Mouse (Mus musculus): ENCODE measurements around the gene H2-M10.2. TPM values are rescaled to one million over a fixed set of nuclear protein-coding genes. Genes with fewer than 3 reads are reported as not detected.

The H2-M10.2 gene
- polyA plus RNA-seq, 1 experiment from 2014 or later, result not detected

Other genes starting within 250 kb of the H2-M10.2 start
- gene H2-T22, start 243.7 kb downstream of the H2-M10.2 start, polyA plus RNA-seq (2015; fragmentation: Nextera tagmentation; extraction: Ambion mirVana), result 13.9 and 16.0 TPM in 2 replicates
- 0.10 TPM in 1 of 2 replicates, not detected in the other for gene Gm6034, start 243.5 kb downstream of the H2-M10.2 start, polyA plus RNA-seq (2015; fragmentation: Nextera tagmentation; extraction: Ambion mirVana)
- not detected in 2 replicates for gene Gm11127, start 228.1 kb downstream of the H2-M10.2 start, polyA plus RNA-seq (2015; fragmentation: Nextera tagmentation; extraction: Ambion mirVana)
- gene Gm19684, start 164.8 kb downstream of the H2-M10.2 start, polyA plus RNA-seq (2015; fragmentation: Nextera tagmentation; extraction: Ambion mirVana), result not detected in 2 replicates
- gene Gm7030, start 157.1 kb downstream of the H2-M10.2 start, polyA plus RNA-seq (2015; fragmentation: Nextera tagmentation; extraction: Ambion mirVana), result not detected in 2 replicates
- 0.56 TPM in 1 of 2 replicates, not detected in the other for gene Gm8909, start 118.0 kb downstream of the H2-M10.2 start, polyA plus RNA-seq (2015; fragmentation: Nextera tagmentation; extraction: Ambion mirVana)
- gene H2-T3, start 96.2 kb downstream of the H2-M10.2 start, polyA plus RNA-seq (2015; fragmentation: Nextera tagmentation; extraction: Ambion mirVana), result not detected in 2 replicates
- 107 and 110 TPM in 2 replicates for gene Rpp21, start 28.4 kb downstream of the H2-M10.2 start, polyA plus RNA-seq (2015; fragmentation: Nextera tagmentation; extraction: Ambion mirVana)
- 18.4 and 19.8 TPM in 2 replicates for gene Trim39, start 14.2 kb downstream of the H2-M10.2 start, polyA plus RNA-seq (2015; fragmentation: Nextera tagmentation; extraction: Ambion mirVana)
- gene H2-M10.1, start 39.7 kb upstream of the H2-M10.2 start, polyA plus RNA-seq (2015; fragmentation: Nextera tagmentation; extraction: Ambion mirVana), result not detected in 2 replicates
- gene H2-M10.3, start 81.9 kb upstream of the H2-M10.2 start, polyA plus RNA-seq (2015; fragmentation: Nextera tagmentation; extraction: Ambion mirVana), result not detected in 2 replicates
- gene H2-M10.4, start 175.8 kb upstream of the H2-M10.2 start, polyA plus RNA-seq (2015; fragmentation: Nextera tagmentation; extraction: Ambion mirVana), result not detected in 2 replicates